Mouse (Mus musculus) heart, postnatal 0 days (tissue): ENCODE results near the gene Hist2h4.

Experiments used
- CTCF ChIP-seq: IDR thresholded peaks from 2 replicates; pipeline ENCODE4 v1.5.1; 2016; ENCODE audit warnings: antibody characterized with exemption, control low read depth, low read depth
- EP300 ChIP-seq: IDR thresholded peaks from 2 replicates; pipeline ENCODE4 v1.6.1; 2016; ENCODE audit warnings: antibody characterized with exemption, low read depth

- TF ChIP-seq CTCF (no peak), EP300 (no peak)
Observed at GRCm38 (mm10) chr3:96247356-96248140, 15.6 kb downstream of the Hist2h4 start.
